Comparison of ENCODE assay signal across 13 mouse cellular contexts in the genomic region with DNA sequence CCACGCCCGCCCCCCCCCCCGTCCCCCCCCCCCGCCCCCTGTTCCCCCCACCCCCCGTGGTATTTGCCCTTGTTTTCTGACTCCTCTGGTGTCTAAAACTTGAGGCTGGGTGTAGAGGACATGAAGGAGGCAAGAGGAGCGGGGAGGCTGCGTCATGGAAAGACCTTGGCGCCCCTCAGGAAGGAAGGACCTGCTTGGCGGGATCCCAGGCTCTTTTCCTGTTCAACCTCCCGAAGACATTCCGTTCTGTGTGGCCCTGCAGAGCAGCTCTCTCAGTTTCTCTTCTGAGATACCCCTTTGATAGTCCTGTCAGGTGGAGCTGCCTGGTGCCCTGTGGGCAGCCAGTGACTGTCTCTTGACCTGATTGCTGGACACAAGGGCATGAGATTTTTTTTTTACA. TPM values are rescaled to one million over a fixed set of nuclear protein-coding genes. Genes with fewer than 3 reads are reported as not detected.
DNase-seq lines count a peak whose midpoint lies in the region; ATAC-seq and TF ChIP-seq lines count a peak whose summit lies in the region.
"Had no signal": no experiment of that assay in that cellular context is flagged by ENCODE, and none has a peak within 500 bp of the region (broad histone marks: within the 10 kb centered on the region; RNA-seq: fewer than 3 reads in every experiment).

No protein-coding gene starts in this region.

- 0 out of 2 replicates have a peak, but pooled peaks cover 3% of the 10 kb centered on the region for H3K4me1 ChIP-seq in liver, postnatal 0 days (ENCODE audit: insufficient read depth)
- H3K4me1 ChIP-seq in heart, embryonic 12.5 days (replicated peaks), result 0 out of 2 replicates have a peak, but pooled peaks cover 6% of the 10 kb centered on the region
- H3K4me1 ChIP-seq in kidney, embryonic 15.5 days, result peaks cover 3% of the 10 kb centered on the region; the same call in 1 of the 2 replicates
- H3K4me1 ChIP-seq: forebrain, embryonic 12.5 days had no signal

- no peaks in the 10 kb centered on the region for H3K27me3 ChIP-seq in liver, postnatal 0 days (ENCODE audit: insufficient read depth, low read length)
- peaks cover 6% of the 10 kb centered on the region for H3K27me3 ChIP-seq in heart, embryonic 12.5 days (replicated peaks)
- peaks cover 20% of the 10 kb centered on the region; the same call in 1 of the 2 replicates for H3K27me3 ChIP-seq in kidney, embryonic 15.5 days

- H3K4me2 ChIP-seq in liver, postnatal 0 days (ENCODE audit: low read depth, low read length), result no peak overlapping the region
- H3K4me2 ChIP-seq in heart, embryonic 12.5 days, result peak overlapping the region; percentile 20; the same call in 1 of the 2 replicates
- H3K4me2 ChIP-seq in kidney, embryonic 15.5 days, result no peak overlapping the region
- H3K4me2 ChIP-seq: forebrain, embryonic 12.5 days; liver, embryonic 13.5 days had no signal

- H3K36me3 ChIP-seq in liver, postnatal 0 days (replicated peaks; ENCODE audit: insufficient read depth, low read length), result no peaks in the 10 kb centered on the region
- H3K36me3 ChIP-seq in heart, embryonic 12.5 days, result no peaks in the 10 kb centered on the region
- no peaks in the 10 kb centered on the region for H3K36me3 ChIP-seq in kidney, embryonic 15.5 days
- H3K36me3 ChIP-seq: forebrain, embryonic 12.5 days; liver, embryonic 13.5 days had no signal

- no peak overlapping the region for H3K4me3 ChIP-seq in liver, postnatal 0 days (ENCODE audit: low read depth, low read length)
- no peak overlapping the region for H3K4me3 ChIP-seq in heart, embryonic 12.5 days
- H3K4me3 ChIP-seq in kidney, embryonic 15.5 days (replicated peaks), result no peak overlapping the region
- H3K4me3 ChIP-seq: forebrain, embryonic 12.5 days; liver, embryonic 13.5 days had no signal

- TF ChIP-seq EP300 in liver, postnatal 0 days (IDR thresholded peaks at IDR 0.05; ENCODE audit: low read depth), result peak; percentile 71

- 50% methylated on average over 7 of the region's 11 CpGs for WGBS in liver, postnatal 0 days (ENCODE audit: insufficient replicate concordance)
- WGBS in heart, embryonic 12.5 days, result 47% methylated on average over 11 of the region's 11 CpGs
- WGBS in kidney, embryonic 15.5 days, result 66% methylated on average over 10 of the region's 11 CpGs

- no peaks in the 10 kb centered on the region for H3K9me3 ChIP-seq in liver, postnatal 0 days (ENCODE audit: low read length)
- H3K9me3 ChIP-seq in heart, embryonic 12.5 days (replicated peaks), result no peaks in the 10 kb centered on the region
- H3K9me3 ChIP-seq in kidney, embryonic 15.5 days (replicated peaks), result no peaks in the 10 kb centered on the region
- H3K9me3 ChIP-seq: forebrain, embryonic 12.5 days; liver, embryonic 13.5 days had no signal

- ATAC-seq in liver, postnatal 0 days, result 0 out of 2 replicates have a peak, but pooled peaks have one; percentile 40
- peak; percentile 85 for ATAC-seq in heart, embryonic 12.5 days (ENCODE audit: insufficient number of reproducible peaks, low FRiP score)
- ATAC-seq in kidney, embryonic 15.5 days (replicated peaks; ENCODE audit: low FRiP score), result no peak
- ATAC-seq in megakaryocyte-erythroid progenitor cell, adult 5-6 weeks (replicated peaks; ENCODE audit: low FRiP score, low TSS enrichment, poor library complexity, severe bottlenecking), result no peak
- ATAC-seq: intestine, postnatal 0 days had no signal

- peak; percentile 35 for DNase-seq in liver, postnatal 0 days
- no peak for DNase-seq in liver
- peak; percentile 61 for DNase-seq in naive thymus-derived CD4-positive, alpha-beta T cell, adult 2 months (ENCODE audit: low read depth)
- DNase-seq in cerebellum, postnatal 4 days (ENCODE audit: low spot score in 2 of 2), result no peak
- no peak for DNase-seq in cerebellum, adult 18-20 months
- DNase-seq: embryo, embryonic 11 days; liver, embryonic 13.5 days; right cerebral cortex, postnatal 14 days had no signal

- TF ChIP-seq CTCF in liver, postnatal 0 days (IDR thresholded peaks at IDR 0.05; ENCODE audit: low read depth), result no peak

- H3K9ac ChIP-seq in liver, postnatal 0 days (replicated peaks), result no peak overlapping the region
- no peak overlapping the region for H3K9ac ChIP-seq in heart, embryonic 12.5 days
- H3K9ac ChIP-seq in kidney, embryonic 15.5 days, result no peak overlapping the region
- H3K9ac ChIP-seq: forebrain, embryonic 12.5 days; liver, embryonic 13.5 days had no signal

- H3K27ac ChIP-seq in liver, postnatal 0 days (ENCODE audit: low read depth), result 0 out of 2 replicates have a peak overlapping the region, but pooled peaks have one; percentile 30
- H3K27ac ChIP-seq in heart, embryonic 12.5 days (ENCODE audit: poor library complexity, severe bottlenecking), result peak overlapping the region; percentile 52; the same call in 1 of the 2 replicates
- peak overlapping the region; percentile 37; the same call in 1 of the 2 replicates for H3K27ac ChIP-seq in kidney, embryonic 15.5 days
- H3K27ac ChIP-seq: forebrain, embryonic 12.5 days; liver, embryonic 13.5 days had no signal

RNA-seq across cellular contexts. Expression of a gene that starts 7.0 kb away (rescaled TPM):
- 2.3 and 2.4 TPM in 2 replicates for polyA plus RNA-seq in liver, postnatal 0 days (2015; fragmentation: Nextera tagmentation; extraction: Ambion mirVana)
- polyA plus RNA-seq in heart, embryonic 12.5 days (2016; fragmentation: Nextera tagmentation; extraction: Ambion mirVana), result 19.5 and 20.0 TPM in 2 replicates
- polyA plus RNA-seq in kidney, embryonic 15.5 days (2015; fragmentation: Nextera tagmentation; extraction: Ambion mirVana), result 10.9 and 11.9 TPM in 2 replicates
- 21.7 and 24.5 TPM in 2 replicates for total RNA-seq in megakaryocyte-erythroid progenitor cell, adult 5-6 weeks (2014; fragmentation: Nextera tagmentation)
- total RNA-seq in megakaryocyte-erythroid progenitor cell, adult 5-6 weeks (2017), result 22.9 and 24.9 TPM in 2 replicates

RNA-seq across cellular contexts. Expression of a gene that starts 45.4 kb away (rescaled TPM):
- polyA plus RNA-seq in liver, postnatal 0 days (2015; fragmentation: Nextera tagmentation; extraction: Ambion mirVana), result 40.7 and 42.3 TPM in 2 replicates
- polyA plus RNA-seq in heart, embryonic 12.5 days (2016; fragmentation: Nextera tagmentation; extraction: Ambion mirVana), result 0.18 and 0.36 TPM in 2 replicates
- 9.8 and 11.6 TPM in 2 replicates for polyA plus RNA-seq in kidney, embryonic 15.5 days (2015; fragmentation: Nextera tagmentation; extraction: Ambion mirVana)
- not detected in 2 replicates for total RNA-seq in megakaryocyte-erythroid progenitor cell, adult 5-6 weeks (2014; fragmentation: Nextera tagmentation)
- not detected in 2 replicates for total RNA-seq in megakaryocyte-erythroid progenitor cell, adult 5-6 weeks (2017)

Comparison
In these comparisons a context has a peak if more than half of its experiments do, and no peak if none do; other contexts are left out.
1. DNase-seq: peak in liver, postnatal 0 days (single experiment) and naive thymus-derived CD4-positive, alpha-beta T cell, adult 2 months (single experiment); none in liver (single experiment), cerebellum, postnatal 4 days (0 of 2) and cerebellum, adult 18-20 months (0 of 2).
2. ATAC-seq: peak in liver, postnatal 0 days (single experiment) and heart, embryonic 12.5 days (single experiment); none in kidney, embryonic 15.5 days (single experiment) and megakaryocyte-erythroid progenitor cell, adult 5-6 weeks (single experiment).
3. Peak in every context shown above with its lines, with median percentiles within 50 percentile points of each other: H3K27ac ChIP-seq.